Mouse (Mus musculus) midbrain, embryonic 11.5 days (tissue): ENCODE results near the gene Agap2. TPM values are rescaled to one million over a fixed set of nuclear protein-coding genes. Genes with fewer than 3 reads are reported as not detected.

ENCODE experiments used
- ATAC-seq: fragments of 200-750 bp; cut with Nextera tagmentation; 2 replicates; pipeline ENCODE4 v1.8.0; 2017; ENCODE audit warnings: moderate TSS enrichment, moderate library complexity; ENCODE audit not compliant: low FRiP score
- DNase-seq: peaks from one replicate; pipeline ENCODE4 v3.0.0; 2015; ENCODE audit warnings: low spot score; ENCODE audit errors: missing footprints
- H3K27ac ChIP-seq: fragments of 300-500 bp; sonication (generic); 2 replicates; pipeline ENCODE4 v1.5.1; 2014; ENCODE audit warnings: low read depth, low read length
- H3K27me3 ChIP-seq: fragments of 300-500 bp; sonication (generic); 2 replicates; pipeline ENCODE4 v1.6.1; 2014; ENCODE audit warnings: mild to moderate bottlenecking, low read length, moderate library complexity, mixed read lengths; ENCODE audit not compliant: control insufficient read depth, insufficient read depth
- H3K36me3 ChIP-seq: fragments of 300-500 bp; sonication (generic); 2 replicates; pipeline ENCODE4 v1.6.1; 2014; ENCODE audit warnings: mild to moderate bottlenecking, low read length, moderate library complexity, mixed read lengths; ENCODE audit not compliant: control insufficient read depth, insufficient read depth
- H3K4me1 ChIP-seq: fragments of 300-500 bp; sonication (generic); 2 replicates; pipeline ENCODE4 v1.6.1; 2014; ENCODE audit warnings: low read length; ENCODE audit not compliant: control insufficient read depth, insufficient read depth
- H3K4me2 ChIP-seq: fragments of 300-500 bp; sonication (generic); 2 replicates; pipeline ENCODE4 v1.6.1; 2014; ENCODE audit warnings: mild to moderate bottlenecking, moderate library complexity
- H3K4me3 ChIP-seq: fragments of 300-500 bp; sonication (generic); 2 replicates; pipeline ENCODE4 v1.5.1; 2014; ENCODE audit warnings: low read depth, low read length
- H3K9ac ChIP-seq: fragments of 300-500 bp; sonication (generic); 2 replicates; pipeline ENCODE4 v1.6.1; 2014; ENCODE audit warnings: low read length
- H3K9me3 ChIP-seq: fragments of 300-500 bp; sonication (generic); 2 replicates; pipeline ENCODE4 v1.6.1; 2016; ENCODE audit warnings: low read length; ENCODE audit not compliant: control insufficient read depth
- WGBS: fragments of 180-500 bp; shearing (Covaris S2); extraction: QIAGEN DNeasy Blood & Tissue Kit; methylation state at CpG from one replicate; pipeline ENCODE4 v1.1.7; 2014; 5-methylcytosine and 5-hydroxymethylcytosine counted together
- polyA plus RNA-seq: library from polyadenylated mRNA; unstranded; fragments of >200 nt; fragmentation: Nextera tagmentation; extraction: Ambion mirVana; gene quantifications from 2 replicates; pipeline ENCODE4 v1.2.1, GENCODE M21; 2014

Gene Agap2
- polyA plus RNA-seq, 1 experiment from 2014 or later, result 0.89 TPM

DNA sequence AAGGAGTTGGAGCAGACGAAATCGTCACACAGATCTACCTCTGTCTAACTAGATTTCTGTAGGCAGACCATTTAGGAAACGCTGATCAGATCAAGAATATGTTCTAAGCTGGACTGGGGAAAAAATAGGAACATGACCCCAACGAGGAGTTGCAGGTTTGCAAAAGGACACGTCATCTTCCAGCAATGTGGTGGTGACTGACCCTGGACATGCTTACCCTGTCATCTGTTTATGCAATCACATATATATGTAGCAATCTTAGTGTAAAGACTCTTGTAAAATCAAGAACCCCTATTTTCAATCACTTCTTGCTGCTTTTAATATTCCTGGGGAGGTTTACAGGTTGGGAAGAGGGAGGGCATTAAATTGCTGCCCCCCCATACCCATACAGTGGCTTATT lies 12.6 kb upstream of the Agap2 start:
- peaks cover 32% of the 10 kb centered on the region for H3K4me1 ChIP-seq
- no peaks in the 10 kb centered on the region; the same call in 1 of the 2 replicates for H3K27me3 ChIP-seq
- H3K9me3 ChIP-seq, result no peaks in the 10 kb centered on the region
- no peak overlapping the region for H3K4me2 ChIP-seq
- 81% methylated on average over 5 of the region's 5 CpGs for WGBS
- ATAC-seq (no peak), DNase-seq (no peak)
- peaks cover 30% of the 10 kb centered on the region for H3K36me3 ChIP-seq
- H3K4me3 ChIP-seq, result no peak overlapping the region
- H3K9ac ChIP-seq, result no peak overlapping the region
- no peak overlapping the region; the same call in 1 of the 2 replicates for H3K27ac ChIP-seq

DNA sequence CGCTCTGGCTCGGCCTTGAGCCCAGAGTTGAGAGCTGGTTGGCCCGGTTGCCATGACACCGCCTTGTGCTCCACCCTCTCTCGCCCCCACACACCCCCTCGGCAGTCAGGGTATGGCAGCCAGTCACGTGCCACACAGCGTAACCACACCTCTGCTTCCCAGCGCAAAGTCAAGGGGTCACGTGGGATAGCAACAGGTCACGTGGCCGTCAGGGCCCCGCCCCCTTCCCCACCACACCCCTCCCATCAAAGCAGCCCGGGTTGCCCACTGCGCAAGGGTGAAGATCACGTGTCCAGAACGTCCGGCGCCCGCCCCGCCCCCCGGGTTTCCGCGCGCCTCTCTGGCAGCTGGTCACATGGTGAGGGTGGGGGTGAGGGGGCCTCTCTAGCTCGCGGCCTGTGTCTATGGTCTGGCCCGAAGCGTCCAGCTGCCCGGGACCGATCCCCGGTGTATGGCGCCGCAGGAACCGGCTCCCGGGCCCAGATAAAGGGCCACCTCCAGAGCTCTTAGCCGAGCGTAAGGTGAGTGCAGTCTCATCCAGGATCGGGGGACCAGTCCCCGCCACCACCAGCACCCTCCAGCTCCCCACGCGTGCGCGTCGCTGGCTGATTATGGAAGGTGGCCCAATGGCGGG lies 11.7 kb upstream of the Agap2 start, which contains the start of gene Cdk4:
Cdk4 (plus strand) TSS at position 296 of the 634 bp plus-strand sequence.
- Histone ChIP-seq H3K27me3 (no peaks in the 10 kb centered on the region; the same call in 1 of the 2 replicates), H3K4me1 (peaks cover 27% of the 10 kb centered on the region), H3K4me3 (peak within 1 kb of the TSS; percentile 65), H3K9me3 (no peaks in the 10 kb centered on the region), H3K9ac (peak within 1 kb of the TSS; percentile 100), H3K4me2 (peak within 1 kb of the TSS; percentile 77), H3K36me3 (peaks cover 32% of the 10 kb centered on the region), H3K27ac (peak within 1 kb of the TSS; percentile 82)
- ATAC-seq (peak; percentile 93), DNase-seq (peak; percentile 100)
- WGBS, result under 1% methylated on average over 46 of the region's 46 CpGs

DNA sequence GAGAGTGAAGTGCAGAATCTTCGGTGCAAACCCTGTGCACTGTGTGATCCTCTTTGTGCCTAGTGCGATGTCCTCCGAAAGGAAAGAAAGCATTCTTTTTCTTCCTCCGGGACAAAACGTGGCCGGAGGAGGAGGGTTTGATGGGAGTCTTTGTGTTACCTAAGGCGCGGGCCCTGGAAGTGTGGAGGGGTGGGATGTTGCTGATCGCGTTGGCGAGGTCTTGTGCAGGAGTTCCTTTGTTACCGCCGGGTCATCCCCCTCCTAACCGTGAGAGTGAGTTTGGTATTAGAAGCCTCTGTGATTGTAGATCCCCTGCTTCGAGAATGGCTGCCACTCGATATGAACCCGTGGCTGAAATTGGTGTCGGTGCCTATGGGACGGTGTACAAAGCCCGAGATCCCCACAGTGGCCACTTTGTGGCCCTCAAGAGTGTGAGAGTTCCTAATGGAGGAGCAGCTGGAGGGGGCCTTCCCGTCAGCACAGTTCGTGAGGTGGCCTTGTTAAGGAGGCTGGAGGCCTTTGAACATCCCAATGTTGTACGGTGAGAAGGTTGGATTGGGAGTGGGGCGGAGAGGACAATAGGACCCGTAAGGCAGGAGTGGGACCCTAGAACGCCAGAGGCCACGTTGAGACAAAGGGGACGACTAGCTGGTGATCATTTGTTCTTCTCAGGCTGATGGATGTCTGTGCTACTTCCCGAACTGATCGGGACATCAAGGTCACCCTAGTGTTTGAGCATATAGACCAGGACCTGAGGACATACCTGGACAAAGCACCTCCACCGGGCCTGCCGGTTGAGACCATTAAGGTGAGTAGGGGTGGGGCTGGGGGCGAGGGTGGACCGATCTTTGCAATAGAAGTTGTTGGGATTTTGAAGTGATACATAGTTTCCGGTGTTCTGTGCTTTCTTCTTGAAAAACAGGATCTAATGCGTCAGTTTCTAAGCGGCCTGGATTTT lies 10.9 kb upstream of the Agap2 start:
- H3K36me3 ChIP-seq, result peaks cover 32% of the 10 kb centered on the region
- DNase-seq, result peak; percentile 95
- WGBS, result 18% methylated on average over 37 of the region's 37 CpGs

DNA sequence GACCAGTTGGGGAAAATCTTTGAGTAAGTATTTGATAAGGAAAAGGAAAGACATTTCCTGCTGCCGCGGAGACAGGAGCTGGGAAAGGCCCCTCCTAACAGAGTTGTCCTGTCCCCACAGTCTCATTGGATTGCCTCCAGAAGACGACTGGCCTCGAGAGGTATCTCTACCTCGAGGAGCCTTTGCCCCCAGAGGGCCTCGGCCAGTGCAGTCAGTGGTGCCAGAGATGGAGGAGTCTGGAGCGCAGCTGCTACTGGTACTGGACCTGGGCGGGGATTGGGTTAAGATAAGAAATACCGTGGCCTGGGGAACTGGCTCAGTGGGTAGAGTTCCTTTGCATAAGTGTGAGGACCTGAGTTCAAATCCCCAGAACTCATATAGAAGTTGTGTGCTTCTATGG lies 9.1 kb upstream of the Agap2 start:
- H3K4me3 ChIP-seq, result no peak overlapping the region
- ATAC-seq (no peak), DNase-seq (no peak)
- WGBS, result 89% methylated on average over 9 of the region's 9 CpGs
- H3K4me2 ChIP-seq, result no peak overlapping the region
- H3K4me1 ChIP-seq, result peaks cover 23% of the 10 kb centered on the region
- no peak overlapping the region for H3K9ac ChIP-seq
- no peaks in the 10 kb centered on the region for H3K9me3 ChIP-seq
- no peaks in the 10 kb centered on the region; the same call in 1 of the 2 replicates for H3K27me3 ChIP-seq
- peaks cover 32% of the 10 kb centered on the region for H3K36me3 ChIP-seq
- no peak overlapping the region for H3K27ac ChIP-seq

More for the DNA sequence above, 10.9 kb upstream of the Agap2 start:
- H3K4me1 ChIP-seq, result peaks cover 28% of the 10 kb centered on the region
- H3K4me2 ChIP-seq, result peak overlapping the region; percentile 77
- peak overlapping the region; percentile 82 for H3K27ac ChIP-seq
- H3K4me3 ChIP-seq, result peak overlapping the region; percentile 65
- ATAC-seq, result no peak
- H3K27me3 ChIP-seq, result no peaks in the 10 kb centered on the region; the same call in 1 of the 2 replicates
- H3K9me3 ChIP-seq, result no peaks in the 10 kb centered on the region
- H3K9ac ChIP-seq, result peak overlapping the region; percentile 100

DNA sequence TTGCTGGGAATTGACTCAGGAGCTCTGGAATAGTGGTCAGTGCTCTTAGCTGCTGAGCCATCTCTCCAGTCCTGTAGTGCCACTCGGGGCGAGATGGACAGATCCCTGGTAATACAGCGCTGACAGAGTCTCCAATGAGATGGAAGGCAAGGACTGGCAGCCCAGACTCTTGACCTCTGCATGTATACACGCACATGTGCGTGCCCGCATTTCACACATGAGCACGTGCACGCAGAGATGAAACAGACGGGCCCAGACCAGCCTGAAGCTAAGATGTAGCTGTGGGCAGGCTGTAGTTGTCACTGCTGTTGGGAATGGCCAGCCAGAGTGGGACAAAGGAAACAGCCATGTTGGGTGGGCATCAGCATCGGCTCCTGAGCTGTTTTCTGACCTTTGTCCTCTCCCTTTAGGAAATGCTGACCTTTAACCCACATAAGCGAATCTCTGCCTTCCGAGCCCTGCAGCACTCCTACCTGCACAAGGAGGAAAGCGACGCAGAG lies 8.5 kb upstream of the Agap2 start:
- H3K27me3 ChIP-seq, result no peaks in the 10 kb centered on the region; the same call in 1 of the 2 replicates

DNA sequence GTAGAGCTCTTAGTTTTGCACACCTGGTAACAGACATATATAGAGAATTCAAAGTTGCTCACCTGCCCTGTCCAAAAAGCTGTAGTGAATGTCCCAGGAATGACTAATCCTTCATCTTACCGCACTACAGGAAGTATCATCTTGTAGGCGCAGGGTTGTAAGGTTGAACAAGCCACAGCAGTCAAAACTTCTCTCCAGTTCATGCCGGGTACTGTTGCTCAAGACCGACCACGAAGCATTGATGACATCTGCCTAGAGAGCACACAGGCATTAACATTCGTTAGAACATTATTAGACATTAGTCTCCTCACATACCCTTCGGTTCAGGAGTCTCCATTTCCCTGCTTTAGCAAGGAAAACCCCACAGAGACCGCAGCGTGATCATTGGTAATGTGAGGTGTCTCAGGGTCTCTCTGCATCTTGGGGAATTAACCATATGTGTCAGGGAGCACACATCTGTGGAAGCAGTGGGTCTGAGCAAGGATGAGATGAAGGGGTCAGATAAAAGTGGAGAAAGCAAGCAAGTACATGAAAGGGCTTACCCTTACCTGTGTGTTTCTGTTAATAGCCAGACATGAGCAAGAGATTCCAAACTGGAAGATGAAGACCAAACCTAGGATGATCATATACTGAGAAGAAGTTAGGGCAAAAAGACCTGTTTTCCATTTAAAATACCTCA lies 6.6 kb upstream of the Agap2 start:
- H3K9ac ChIP-seq, result peak overlapping the region; percentile 79
- H3K27me3 ChIP-seq, result no peaks in the 10 kb centered on the region
- peak overlapping the region; percentile 63 for H3K4me3 ChIP-seq
- DNase-seq, result no peak
- H3K36me3 ChIP-seq, result peaks cover 32% of the 10 kb centered on the region
- H3K27ac ChIP-seq, result no peak overlapping the region
- 85% methylated on average over 9 of the region's 9 CpGs for WGBS
- H3K9me3 ChIP-seq, result no peaks in the 10 kb centered on the region
- H3K4me1 ChIP-seq, result peaks cover 21% of the 10 kb centered on the region
- ATAC-seq, result no peak
- peak overlapping the region; percentile 97 for H3K4me2 ChIP-seq

More for the DNA sequence above, 8.5 kb upstream of the Agap2 start:
- Histone ChIP-seq H3K9me3 (no peaks in the 10 kb centered on the region), H3K4me3 (no peak overlapping the region), H3K27ac (no peak overlapping the region), H3K9ac (no peak overlapping the region), H3K4me1 (peaks cover 25% of the 10 kb centered on the region), H3K4me2 (no peak overlapping the region), H3K36me3 (peaks cover 32% of the 10 kb centered on the region)
- ATAC-seq (no peak), DNase-seq (no peak)
- WGBS, result 89% methylated on average over 14 of the region's 14 CpGs

DNA sequence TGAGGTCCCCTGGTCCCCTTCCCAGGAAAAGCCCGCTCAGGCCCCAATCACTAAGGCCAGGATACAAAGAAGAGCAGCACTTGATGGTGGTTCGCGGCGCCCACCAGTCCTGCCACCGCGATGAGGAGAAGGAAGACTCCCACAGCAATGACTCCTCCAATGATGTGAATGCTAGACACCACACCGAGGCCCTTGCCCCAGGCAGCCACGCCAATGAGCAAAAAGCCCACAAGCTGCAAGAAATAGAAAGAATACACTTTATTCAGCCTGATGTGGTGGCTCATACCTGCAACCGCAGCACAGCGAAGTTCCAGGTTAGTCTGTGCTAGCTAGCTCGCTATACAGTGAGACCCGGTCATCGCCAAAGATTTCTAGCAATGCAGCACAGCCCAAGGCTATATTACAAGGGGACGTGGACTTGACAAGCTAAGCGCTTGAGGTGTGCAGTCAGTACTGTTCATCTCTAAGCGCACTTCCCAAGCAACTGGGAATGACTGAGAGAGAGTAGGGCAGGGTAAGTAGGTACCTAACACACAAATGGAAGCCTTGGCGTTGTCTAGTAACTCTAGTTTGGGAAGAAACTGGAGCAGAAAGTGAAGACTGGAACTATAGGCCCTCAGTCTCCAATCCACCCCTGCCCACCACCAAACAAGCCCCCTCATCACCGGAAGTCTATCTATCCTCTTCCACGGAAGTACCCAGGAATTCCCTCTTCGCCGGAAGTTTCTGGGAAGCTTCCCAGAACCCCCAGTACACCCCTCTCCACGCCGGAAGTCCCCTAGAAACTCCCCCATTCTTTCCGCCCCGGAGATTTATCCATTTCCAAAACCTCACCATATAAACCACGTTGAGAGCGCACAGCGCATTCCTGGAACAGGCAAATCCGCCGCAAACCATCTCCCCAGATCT lies 5.5 kb upstream of the Agap2 start:
- Histone ChIP-seq H3K4me3 (peak overlapping the region; percentile 63), H3K27ac (peak overlapping the region; percentile 88), H3K9me3 (no peaks in the 10 kb centered on the region), H3K27me3 (no peaks in the 10 kb centered on the region), H3K9ac (peak overlapping the region; percentile 79), H3K36me3 (peaks cover 32% of the 10 kb centered on the region), H3K4me2 (peak overlapping the region; percentile 97), H3K4me1 (peaks cover 21% of the 10 kb centered on the region)
- ATAC-seq (peak; percentile 76), DNase-seq (peak; percentile 95)
- 10% methylated on average over 30 of the region's 30 CpGs for WGBS
